ENCODE assay signal across 13 mouse cellular contexts in the genomic region with DNA sequence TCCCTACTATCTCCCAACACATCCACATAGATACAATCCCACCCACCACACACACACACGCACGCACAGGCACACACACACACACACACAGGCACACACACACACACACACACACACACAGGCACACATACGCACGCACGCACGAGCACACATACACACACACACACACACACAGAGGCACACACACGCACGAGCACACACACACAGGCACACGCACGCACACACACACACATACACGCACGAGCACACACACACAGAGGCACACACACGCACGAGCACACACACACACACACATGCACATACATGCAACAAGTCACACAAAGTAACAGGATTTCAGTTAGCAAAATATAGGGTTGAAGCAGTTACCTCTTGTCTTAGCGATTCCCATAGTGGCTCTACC. TPM values are rescaled to one million over a fixed set of nuclear protein-coding genes. Genes with fewer than 3 reads are reported as not detected.
DNase-seq lines count a peak whose midpoint lies in the region; ATAC-seq lines count a peak whose summit lies in the region.
"Had no signal": no experiment of that assay in that cellular context is flagged by ENCODE, and none has a peak within 500 bp of the region (broad histone marks: within the 10 kb centered on the region; RNA-seq: fewer than 3 reads in every experiment).

No protein-coding gene starts in this region.

- peak; percentile 61; the same call in 1 of the 2 replicates for ATAC-seq in cerebellum, adult (ENCODE audit: insufficient number of reproducible peaks, low FRiP score, low TSS enrichment)
- 0 out of 2 replicates have a peak, but pooled peaks have one; percentile 49 for ATAC-seq in intestine, embryonic 15.5 days
- ATAC-seq in intestine, embryonic 16.5 days, result no peak
- 0 out of 2 replicates have a peak, but pooled peaks have one; percentile 25 for ATAC-seq in granulocyte monocyte progenitor cell, adult 5-6 weeks (replicated peaks; ENCODE audit: poor library complexity, severe bottlenecking)
- peak; percentile 69; the same call in 1 of the 2 replicates for ATAC-seq in midbrain, embryonic 16.5 days
- ATAC-seq: inflammation-experienced regulatory T-cells, adult 6 months; liver, postnatal 0 days had no signal

- 87% methylated on average over 15 of the region's 15 CpGs for WGBS in intestine, embryonic 15.5 days
- 87% methylated on average over 15 of the region's 15 CpGs for WGBS in intestine, embryonic 16.5 days
- WGBS in midbrain, embryonic 16.5 days, result 91% methylated on average over 15 of the region's 15 CpGs

- no peak overlapping the region for H3K4me3 ChIP-seq in intestine, embryonic 15.5 days (replicated peaks)
- H3K4me3 ChIP-seq in intestine, embryonic 16.5 days (ENCODE audit: low read length), result no peak overlapping the region
- H3K4me3 ChIP-seq in midbrain, embryonic 16.5 days (ENCODE audit: low read depth, low read length), result no peak overlapping the region
- H3K4me3 ChIP-seq: erythroblast, embryonic 14.5 days had no signal

- H3K4me1 ChIP-seq in intestine, embryonic 15.5 days (replicated peaks), result peaks cover 6% of the 10 kb centered on the region
- H3K4me1 ChIP-seq in intestine, embryonic 16.5 days (ENCODE audit: control insufficient read depth, insufficient read depth, low read length), result peaks cover 12% of the 10 kb centered on the region
- peaks cover 15% of the 10 kb centered on the region for H3K4me1 ChIP-seq in midbrain, embryonic 16.5 days (ENCODE audit: control insufficient read depth, insufficient read depth, low read length)

- DNase-seq in cerebellum, postnatal 25 days, result no peak
- DNase-seq in adrenal gland, postnatal 36 days, result no peak
- no peak for DNase-seq in left cerebral cortex, postnatal 10 days (ENCODE audit: extremely low spot score in 1 of 2, low spot score in 2 of 2)
- DNase-seq: gastrocnemius, postnatal 14 days; liver, postnatal 0 days had no signal

- no peak overlapping the region for H3K27ac ChIP-seq in intestine, embryonic 15.5 days
- H3K27ac ChIP-seq in intestine, embryonic 16.5 days (ENCODE audit: low read length), result no peak overlapping the region
- no peak overlapping the region for H3K27ac ChIP-seq in midbrain, embryonic 16.5 days (ENCODE audit: low read length)

- no peak overlapping the region for H3K4me2 ChIP-seq in intestine, embryonic 15.5 days (replicated peaks)
- no peak overlapping the region for H3K4me2 ChIP-seq in intestine, embryonic 16.5 days (ENCODE audit: low read depth, low read length)
- H3K4me2 ChIP-seq in midbrain, embryonic 16.5 days (ENCODE audit: low read length), result no peak overlapping the region

- intact Hi-C loops in left cerebral cortex, postnatal 10 days (cut with DNase I), result loop anchor here (5.0 kb wide), 1 partner anchor 53 kb away; a partner anchor contains a TSS

- no peaks in the 10 kb centered on the region for H3K36me3 ChIP-seq in intestine, embryonic 15.5 days
- H3K36me3 ChIP-seq in intestine, embryonic 16.5 days (ENCODE audit: control insufficient read depth, insufficient read depth, low read length), result no peaks in the 10 kb centered on the region
- no peaks in the 10 kb centered on the region for H3K36me3 ChIP-seq in midbrain, embryonic 16.5 days (ENCODE audit: control insufficient read depth, insufficient read depth, low read length)
- H3K36me3 ChIP-seq: G1E had no signal

- no peak overlapping the region for H3K9ac ChIP-seq in intestine, embryonic 15.5 days
- H3K9ac ChIP-seq in intestine, embryonic 16.5 days (ENCODE audit: low read depth, low read length), result no peak overlapping the region
- H3K9ac ChIP-seq in midbrain, embryonic 16.5 days (ENCODE audit: low read depth, low read length), result no peak overlapping the region
- H3K9ac ChIP-seq: liver, postnatal 0 days had no signal

- no peaks in the 10 kb centered on the region for H3K27me3 ChIP-seq in intestine, embryonic 15.5 days (replicated peaks)
- H3K27me3 ChIP-seq in intestine, embryonic 16.5 days (replicated peaks; ENCODE audit: control insufficient read depth, insufficient read depth, low read length), result no peaks in the 10 kb centered on the region
- H3K27me3 ChIP-seq in midbrain, embryonic 16.5 days (ENCODE audit: control insufficient read depth, insufficient read depth, low read depth, low read length), result no peaks in the 10 kb centered on the region

- no peaks in the 10 kb centered on the region for H3K9me3 ChIP-seq in intestine, embryonic 15.5 days
- no peaks in the 10 kb centered on the region for H3K9me3 ChIP-seq in intestine, embryonic 16.5 days (ENCODE audit: control insufficient read depth, low read length)
- H3K9me3 ChIP-seq in midbrain, embryonic 16.5 days (replicated peaks; ENCODE audit: control insufficient read depth, low read length, poor library complexity, severe bottlenecking), result no peaks in the 10 kb centered on the region

RNA-seq across cellular contexts. Expression of a gene that starts 51.1 kb away (rescaled TPM):
- 5.5 and 5.6 TPM in 2 replicates for polyA plus RNA-seq in intestine, embryonic 15.5 days (2015; fragmentation: Nextera tagmentation; extraction: Ambion mirVana)
- polyA plus RNA-seq in intestine, embryonic 16.5 days (2015; fragmentation: Nextera tagmentation; extraction: Ambion mirVana), result 4.4 and 5.0 TPM in 2 replicates
- 13.9 and 23.3 TPM in 2 replicates for total RNA-seq in granulocyte monocyte progenitor cell, adult 5-6 weeks (2014; fragmentation: Nextera tagmentation)
- 17.3 and 27.0 TPM in 2 replicates for total RNA-seq in granulocyte monocyte progenitor cell, adult 5-6 weeks (2017)
- 2.0 and 2.7 TPM in 2 replicates for polyA plus RNA-seq in midbrain, embryonic 16.5 days (2015; fragmentation: Nextera tagmentation; extraction: Ambion mirVana)
- 10 to 100 TPM; 12.5 to 19.5 TPM for total RNA-seq in adrenal gland, postnatal 36 days (2021)
- 1 to 10 TPM; 4.6 to 6.1 TPM for total RNA-seq in left cerebral cortex, postnatal 10 days (2021)
- polyA plus RNA-seq: erythroblast, embryonic 14.5 days had no signal
